Mouse (Mus musculus) cerebellum, adult 11 months (tissue): ENCODE measurements at regions not wholly inside any gene's neighbourhood (a gene's known extent, or its start where the extent isn't known, plus 50 kb on each side); places are given as distances from the start of the nearest gene placed in this dataset.
"Not testable (repeated sequence)": the region's sequence is repeated elsewhere in the genome, so short reads cannot be mapped to it uniquely, and the experiment has no call there.

Experiments used
- DNase-seq: peaks from one replicate; pipeline ENCODE4 v3.0.0; 2022

GRCm38 (mm10) chr1:137289456-137289855 is 329.2 kb upstream of the Nr5a2 start:
- DNase-seq: no peak

- no peak for DNase-seq
Measured at GRCm38 (mm10) chr1:137283291-137283690, 323.0 kb upstream of the Nr5a2 start.

- DNase-seq: no peak
Measured at GRCm38 (mm10) chr1:137282457-137282856, 322.2 kb upstream of the Nr5a2 start.

- no peak for DNase-seq
Measured at GRCm38 (mm10) chr1:137280391-137281386, 320.4 kb upstream of the Nr5a2 start.

- DNase-seq: no peak
Measured at GRCm38 (mm10) chr1:137279981-137280380, 319.7 kb upstream of the Nr5a2 start.

GRCm38 (mm10) chr1:137270659-137271612 is 310.7 kb upstream of the Nr5a2 start:
- no peak for DNase-seq

- DNase-seq: no peak
Measured at GRCm38 (mm10) chr1:137262806-137263370, 302.6 kb upstream of the Nr5a2 start.

- no peak for DNase-seq
Measured at GRCm38 (mm10) chr1:137262121-137262525, 301.9 kb upstream of the Nr5a2 start.

GRCm38 (mm10) chr1:137256294-137256693 is 296.0 kb upstream of the Nr5a2 start:
- DNase-seq: no peak

- DNase-seq: no peak
Measured at GRCm38 (mm10) chr1:137255041-137255440, 294.8 kb upstream of the Nr5a2 start.

- no peak for DNase-seq
Measured at GRCm38 (mm10) chr1:137254634-137255033, 294.4 kb upstream of the Nr5a2 start.

GRCm38 (mm10) chr1:137227098-137227485 is 266.8 kb upstream of the Nr5a2 start:
- no peak for DNase-seq

- no peak for DNase-seq
Measured at GRCm38 (mm10) chr1:137226479-137227097, 266.3 kb upstream of the Nr5a2 start.

- no peak for DNase-seq
Measured at GRCm38 (mm10) chr1:137225418-137225817, 265.2 kb upstream of the Nr5a2 start.

- DNase-seq: no peak
Measured at GRCm38 (mm10) chr1:137223052-137223451, 262.8 kb upstream of the Nr5a2 start.

GRCm38 (mm10) chr1:137221087-137222057 is 261.1 kb upstream of the Nr5a2 start:
- no peak for DNase-seq

GRCm38 (mm10) chr1:137220226-137220625 is 260.0 kb upstream of the Nr5a2 start:
- DNase-seq: no peak

GRCm38 (mm10) chr1:137218611-137219010 is 258.4 kb upstream of the Nr5a2 start:
- DNase-seq: no peak

- DNase-seq: no peak
Measured at GRCm38 (mm10) chr1:137218096-137218495, 257.8 kb upstream of the Nr5a2 start.

- DNase-seq: no peak
Measured at GRCm38 (mm10) chr1:137217206-137217605, 257.0 kb upstream of the Nr5a2 start.

GRCm38 (mm10) chr1:137214328-137214727 is 254.1 kb upstream of the Nr5a2 start:
- not testable (repeated sequence) for DNase-seq
